Mouse (Mus musculus) urinary bladder, adult 2 months (tissue): ENCODE results near the gene Ncaph. TPM values are rescaled to one million over a fixed set of nuclear protein-coding genes. Genes with fewer than 3 reads are reported as not detected.
"Not testable (repeated sequence)": the region's sequence is repeated elsewhere in the genome, so short reads cannot be mapped to it uniquely, and the experiment has no call there.

Experiments used
- DNase-seq: peaks from one replicate; pipeline ENCODE4 v3.0.0; 2022; ENCODE audit warnings: low spot score
- polyA plus RNA-seq: library from polyadenylated mRNA; depleted of rRNA; stranded (reverse); fragments of >200 nt; gene quantifications from 2 replicates; pipeline ENCODE4 v1.2.3, GENCODE M21; 2012; rRNA removed

Gene Ncaph
- polyA plus RNA-seq, 1 experiment = 3.2 TPM

DNA sequence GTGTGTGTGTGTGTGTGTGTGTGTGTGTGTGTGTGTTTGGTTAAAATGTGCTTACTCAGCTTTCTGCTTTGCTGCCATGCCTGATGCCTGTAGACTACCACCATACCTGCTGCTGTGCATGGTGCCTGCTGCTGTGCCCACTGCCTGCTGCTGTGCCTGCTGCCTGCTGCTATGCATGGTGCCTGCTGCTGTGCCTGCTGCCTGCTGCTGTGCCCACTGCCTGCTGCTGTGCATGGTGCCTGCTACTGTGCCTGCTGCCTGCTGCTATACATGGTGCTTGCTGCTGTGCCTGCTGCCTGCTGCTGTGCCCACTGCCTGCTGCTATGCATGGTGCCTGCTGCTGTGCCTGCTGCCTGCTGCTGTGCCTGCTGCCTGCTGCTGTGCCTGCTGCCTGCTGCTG, 43.6 kb downstream of the Ncaph start:
- DNase-seq = not testable (repeated sequence)

- no peak for DNase-seq
These were observed 47.5 kb downstream of the Ncaph start for GRCm38 (mm10) chr2:127086235-127086634.

DNA sequence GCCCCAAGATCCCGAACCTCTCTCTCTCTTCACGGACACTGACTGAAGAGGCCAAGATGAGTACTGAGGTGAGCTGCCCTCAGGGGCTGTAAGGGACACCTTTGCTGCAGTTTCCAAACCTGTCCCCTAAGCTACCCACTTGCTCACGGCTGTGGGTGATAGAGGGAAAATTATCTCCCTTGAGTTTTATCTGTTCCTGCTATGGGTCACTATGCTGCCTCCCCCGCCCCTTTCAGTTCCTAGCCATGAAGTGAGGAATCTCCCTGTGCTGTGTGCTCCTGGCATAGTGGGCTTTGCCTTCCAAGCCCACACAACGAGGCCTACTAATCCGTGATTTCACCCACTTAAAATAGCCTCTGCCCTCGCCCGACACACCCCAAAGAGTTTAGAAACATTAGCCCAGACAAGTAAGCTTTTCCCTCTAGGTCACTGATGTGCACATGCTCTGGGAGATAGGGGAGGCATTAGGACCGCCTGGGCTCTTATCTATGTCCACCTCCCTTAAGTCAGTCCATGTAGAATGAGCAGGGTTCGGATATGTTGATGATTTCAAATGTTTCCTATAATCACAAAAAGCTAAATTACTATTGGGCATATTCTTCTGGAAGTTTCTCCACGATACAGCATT, 53.0 kb downstream of the Ncaph start:
- no peak for DNase-seq

DNA sequence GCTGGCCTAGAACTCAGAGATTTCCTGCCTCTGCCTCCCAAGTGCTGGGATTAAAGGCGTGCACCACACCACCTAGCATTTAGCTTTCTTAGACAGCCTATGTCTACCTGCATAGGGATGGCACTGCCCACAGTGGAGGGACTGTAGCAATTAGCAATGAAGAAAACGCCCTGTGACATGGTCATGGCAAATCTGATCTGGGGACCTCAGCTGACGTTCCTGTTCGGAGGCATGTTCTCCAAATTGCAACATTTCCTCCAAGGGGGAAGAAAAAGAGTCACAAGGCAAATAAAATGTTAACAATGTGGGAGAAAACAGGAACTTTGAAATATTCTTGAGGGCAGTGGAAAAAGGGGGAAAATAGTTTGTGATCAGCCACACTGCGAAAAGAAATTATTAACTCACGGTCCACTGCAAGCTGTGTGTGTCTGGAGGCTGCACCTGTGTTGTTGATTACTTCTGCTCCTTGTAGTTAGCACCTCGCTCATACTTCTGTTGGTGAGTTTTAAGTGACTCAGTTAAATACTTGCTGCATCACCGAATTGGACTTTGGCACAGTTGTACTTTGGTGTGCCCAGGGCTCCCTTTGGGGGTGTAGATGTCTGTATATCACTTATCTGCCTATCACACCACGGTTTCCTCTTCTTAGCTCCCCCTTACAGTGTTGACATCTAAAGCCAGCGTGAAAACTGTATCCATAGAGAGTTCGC, 53.7 kb downstream of the Ncaph start:
- DNase-seq = no peak

- DNase-seq = not testable (repeated sequence)
These were observed 54.7 kb downstream of the Ncaph start for GRCm38 (mm10) chr2:127079066-127079465.

- no peak for DNase-seq
These were observed 56.1 kb downstream of the Ncaph start for GRCm38 (mm10) chr2:127077611-127078010.

DNA sequence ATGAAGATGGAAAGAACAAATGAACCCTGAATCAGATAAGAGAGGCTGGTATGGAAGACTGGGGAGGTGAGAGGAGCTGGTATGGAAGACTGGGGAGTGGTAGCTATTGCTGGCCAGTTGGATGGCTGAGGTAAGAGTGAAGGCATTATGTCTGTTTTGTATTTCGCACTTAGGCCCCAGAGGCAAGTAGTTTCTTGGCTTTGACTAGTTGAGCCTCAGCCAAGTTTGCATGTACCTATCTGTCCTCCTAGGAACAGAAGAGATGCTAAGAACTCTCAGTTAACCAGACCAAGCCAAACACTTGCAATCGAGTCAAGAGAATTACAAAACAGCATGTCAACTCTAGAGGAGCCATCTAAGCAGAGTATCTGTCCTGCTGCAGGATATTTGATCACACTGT, 59.6 kb downstream of the Ncaph start:
- no peak for DNase-seq

DNA sequence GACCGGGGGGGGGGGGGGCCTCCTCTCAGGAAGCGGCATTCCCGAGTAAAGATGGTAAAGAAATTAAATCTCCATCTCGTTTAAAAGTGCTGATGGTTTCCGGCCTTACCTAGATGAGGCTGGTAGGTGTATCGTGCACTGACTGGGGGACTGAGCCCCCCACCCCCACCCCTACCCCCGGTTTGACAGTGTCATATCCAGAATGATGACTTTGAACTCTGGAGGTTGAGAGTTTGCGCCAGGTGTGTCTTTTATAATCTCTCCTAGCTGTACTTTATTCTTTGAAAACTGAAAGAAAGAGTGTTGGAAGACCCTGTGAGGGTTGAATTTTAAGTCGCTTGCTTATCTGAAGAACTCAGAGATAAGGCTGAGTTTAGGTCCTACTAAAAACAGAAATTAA, 62.9 kb downstream of the Ncaph start:
- DNase-seq = no peak

- DNase-seq = peak; percentile 74
These were observed 63.3 kb downstream of the Ncaph start, which contains the start of gene Blvra for GRCm38 (mm10) chr2:127070435-127070841. Gene Blvra (plus strand): TSS chr2:127070665.

- no peak for DNase-seq
These were observed 63.8 kb downstream of the Ncaph start for GRCm38 (mm10) chr2:127069781-127070434.

DNA sequence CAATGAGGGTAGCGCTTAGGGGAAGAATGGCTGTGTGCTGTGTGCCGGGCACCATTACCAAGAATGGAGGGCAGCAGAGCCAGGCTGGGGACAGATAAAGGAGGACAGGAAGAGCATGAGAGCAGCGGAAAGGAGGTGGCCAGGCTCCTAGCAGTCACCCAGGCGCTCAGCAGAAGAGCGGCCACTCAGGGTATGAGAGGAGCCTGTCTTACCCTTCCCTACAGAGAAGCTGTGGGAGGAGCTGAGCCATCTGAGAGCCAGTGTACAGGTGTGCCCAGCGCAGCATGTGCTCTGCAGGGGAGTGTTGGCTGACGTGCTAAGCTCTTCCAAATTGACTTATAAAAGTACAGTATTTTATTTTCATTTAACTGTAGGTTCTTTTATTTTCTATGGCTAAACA, 64.9 kb downstream of the Ncaph start:
- DNase-seq = no peak

- no peak for DNase-seq
These were observed 72.3 kb downstream of the Ncaph start for GRCm38 (mm10) chr2:127061471-127061870.

Other genes with a start within 250 kb of the Ncaph start
- 53.6 and 58.1 TPM in 2 replicates for gene Sppl2a, start 200.7 kb downstream of the Ncaph start, polyA plus RNA-seq
- 7.1 and 7.6 TPM in 2 replicates for gene Ap4e1, start 125.2 kb downstream of the Ncaph start, polyA plus RNA-seq
- 41.6 and 46.7 TPM in 2 replicates for gene Blvra, start 63.3 kb downstream of the Ncaph start, polyA plus RNA-seq
- 10.4 and 11.0 TPM in 2 replicates for gene Itpripl1, start 9.5 kb upstream of the Ncaph start, polyA plus RNA-seq
- 3.3 and 3.5 TPM in 2 replicates for gene 1810024B03Rik, start 74.3 kb upstream of the Ncaph start, polyA plus RNA-seq
- 53.1 and 59.2 TPM in 2 replicates for gene Snrnp200, start 74.4 kb upstream of the Ncaph start, polyA plus RNA-seq
- gene Ciao1, start 113.9 kb upstream of the Ncaph start, polyA plus RNA-seq = 62.3 and 68.2 TPM in 2 replicates
- gene Tmem127, start 114.0 kb upstream of the Ncaph start, polyA plus RNA-seq = 38.7 and 45.4 TPM in 2 replicates
- 46.6 and 48.7 TPM in 2 replicates for gene Stard7, start 136.3 kb upstream of the Ncaph start, polyA plus RNA-seq
- 2.9 and 3.0 TPM in 2 replicates for gene Dusp2, start 202.2 kb upstream of the Ncaph start, polyA plus RNA-seq
- gene Astl, start 204.7 kb upstream of the Ncaph start, polyA plus RNA-seq = not detected in 2 replicates
- gene Adra2b, start 229.3 kb upstream of the Ncaph start, polyA plus RNA-seq = 0.03 and 0.09 TPM in 2 replicates